Mouse (Mus musculus): ENCODE results near the gene Nxph1.

- TF ChIP-seq POLR2A (IDR thresholded peaks at IDR 0.05; ENCODE audit: low read depth, low read length) (no peak), CTCF (IDR thresholded peaks at IDR 0.05; ENCODE audit: extremely low read depth, insufficient read length, insufficient replicate concordance, low read depth, low read length) (no peak)
Observed at GRCm38 (mm10) chr6:9182477-9182876, 234.2 kb downstream of the Nxph1 start.

Data from small intestine, adult 2 months (tissue).